ENCODE assay signal across 11 mouse cellular contexts in genomic region chr2:52039083-52039801, GRCm38 (mm10). TPM values are rescaled to one million over a fixed set of nuclear protein-coding genes. Genes with fewer than 3 reads are reported as not detected.
DNase-seq lines count a peak whose midpoint lies in the region; ATAC-seq lines count a peak whose summit lies in the region.
"Had no signal": no experiment of that assay in that cellular context is flagged by ENCODE, and none has a peak within 500 bp of the region (broad histone marks: within the 10 kb centered on the region; RNA-seq: fewer than 3 reads in every experiment).

No protein-coding gene starts in this region.

- H3K9me3 ChIP-seq in heart, embryonic 13.5 days = no peaks in the 10 kb centered on the region
- no peaks in the 10 kb centered on the region for H3K9me3 ChIP-seq in forebrain, embryonic 10.5 days
- H3K9me3 ChIP-seq in neural tube, embryonic 13.5 days = no peaks in the 10 kb centered on the region

- 67% methylated on average over 8 of the region's 8 CpGs for WGBS in heart, embryonic 13.5 days
- 28% methylated on average over 8 of the region's 8 CpGs for WGBS in forebrain, embryonic 10.5 days
- WGBS in neural tube, embryonic 13.5 days = 36% methylated on average over 8 of the region's 8 CpGs

- intact Hi-C loops in heart, postnatal 14 days (cut with DNase I) = no loop called here

- H3K27me3 ChIP-seq in heart, embryonic 13.5 days (replicated peaks) = peaks cover 6% of the 10 kb centered on the region
- peaks cover 5% of the 10 kb centered on the region for H3K27me3 ChIP-seq in forebrain, embryonic 10.5 days (ENCODE audit: poor library complexity, severe bottlenecking)
- H3K27me3 ChIP-seq in neural tube, embryonic 13.5 days = no peaks in the 10 kb centered on the region

- H3K4me3 ChIP-seq in heart, embryonic 13.5 days = peak overlapping the region; percentile 3; the same call in 1 of the 2 replicates
- peak overlapping the region; percentile 56 for H3K4me3 ChIP-seq in forebrain, embryonic 10.5 days
- H3K4me3 ChIP-seq in neural tube, embryonic 13.5 days = peak overlapping the region; percentile 44

- DNase-seq in heart, postnatal 14 days = no peak
- peak; percentile 33 for DNase-seq in forebrain, embryonic 10.5 days (ENCODE audit: extremely low spot score, low spot score)
- peak; percentile 68 for DNase-seq in hindlimb bud, embryonic 11.5 days (ENCODE audit: extremely low spot score, low read depth, low spot score)
- no peak for DNase-seq in cerebellum, postnatal 36 days
- no peak for DNase-seq in MN1 (ENCODE audit: low spot score)
- no peak for DNase-seq in testis, postnatal 14 days (ENCODE audit: low spot score)

- no peak overlapping the region for H3K9ac ChIP-seq in heart, embryonic 13.5 days
- H3K9ac ChIP-seq in neural tube, embryonic 13.5 days = no peak overlapping the region

- ATAC-seq in heart, embryonic 13.5 days (ENCODE audit: extremely low read depth, insufficient number of reproducible peaks, low FRiP score, low TSS enrichment) = no peak
- no peak for ATAC-seq in neural tube, embryonic 13.5 days (ENCODE audit: low read depth)

- H3K36me3 ChIP-seq in heart, embryonic 13.5 days = no peaks in the 10 kb centered on the region
- H3K36me3 ChIP-seq in forebrain, embryonic 10.5 days (replicated peaks) = peaks cover 8% of the 10 kb centered on the region
- H3K36me3 ChIP-seq in neural tube, embryonic 13.5 days = no peaks in the 10 kb centered on the region

- peak overlapping the region; percentile 82 for H3K4me2 ChIP-seq in heart, embryonic 13.5 days
- peak overlapping the region; percentile 72 for H3K4me2 ChIP-seq in neural tube, embryonic 13.5 days

- H3K27ac ChIP-seq in heart, embryonic 13.5 days (replicated peaks) = no peak overlapping the region
- peak overlapping the region; percentile 80 for H3K27ac ChIP-seq in forebrain, embryonic 10.5 days
- no peak overlapping the region for H3K27ac ChIP-seq in neural tube, embryonic 13.5 days (replicated peaks)
- H3K27ac ChIP-seq: kidney, postnatal 0 days had no signal

- no peaks in the 10 kb centered on the region for H3K4me1 ChIP-seq in heart, embryonic 13.5 days
- H3K4me1 ChIP-seq in forebrain, embryonic 10.5 days = peaks cover 24% of the 10 kb centered on the region
- peaks cover 25% of the 10 kb centered on the region for H3K4me1 ChIP-seq in neural tube, embryonic 13.5 days (replicated peaks)

RNA-seq across cellular contexts. Expression of gene Tnfaip6, which starts 1.4 kb away (rescaled TPM):
- polyA plus RNA-seq in heart, embryonic 13.5 days (2015; fragmentation: Nextera tagmentation; extraction: Ambion mirVana) = 2.5 and 3.6 TPM in 2 replicates
- 1 to 10 TPM; 1.2 to 1.3 TPM for total RNA-seq in heart, postnatal 14 days (2021)
- 31.5 and 33.2 TPM in 2 replicates for polyA plus RNA-seq in forebrain, embryonic 10.5 days (2016; fragmentation: Nextera tagmentation; extraction: Ambion mirVana)
- polyA plus RNA-seq in neural tube, embryonic 13.5 days (2015; fragmentation: Nextera tagmentation; extraction: Ambion mirVana) = 7.4 and 12.2 TPM in 2 replicates
- total RNA-seq: megakaryocyte-erythroid progenitor cell, adult 5-6 weeks had no signal
- polyA plus RNA-seq: liver, adult 2 months had no signal

RNA-seq across cellular contexts. Expression of gene Rif1, which starts 33.4 kb away (rescaled TPM):
- 16.3 and 16.6 TPM in 2 replicates for polyA plus RNA-seq in heart, embryonic 13.5 days (2015; fragmentation: Nextera tagmentation; extraction: Ambion mirVana)
- 10 to 100 TPM; 20.0 to 21.0 TPM for total RNA-seq in heart, postnatal 14 days (2021)
- 37.4 and 38.4 TPM in 2 replicates for polyA plus RNA-seq in forebrain, embryonic 10.5 days (2016; fragmentation: Nextera tagmentation; extraction: Ambion mirVana)
- 19.8 and 20.2 TPM in 2 replicates for polyA plus RNA-seq in neural tube, embryonic 13.5 days (2015; fragmentation: Nextera tagmentation; extraction: Ambion mirVana)

Comparison
In these comparisons a context has a peak if more than half of its experiments do, and no peak if none do; other contexts are left out.
1. H3K4me3 ChIP-seq: peak in every context shown above with its lines; median percentile 56 in forebrain, embryonic 10.5 days; 44 in neural tube, embryonic 13.5 days; 3 in heart, embryonic 13.5 days.
2. DNase-seq: peak in forebrain, embryonic 10.5 days (single experiment) and hindlimb bud, embryonic 11.5 days (single experiment); none in heart, postnatal 14 days (0 of 2), cerebellum, postnatal 36 days (0 of 2), MN1 (single experiment) and testis, postnatal 14 days (single experiment).